Mouse (Mus musculus) CD8-positive naive resting alpha-beta T cell, adult 57 days (primary cell): ENCODE results near the gene Sec24a. TPM values are rescaled to one million over a fixed set of nuclear protein-coding genes. Genes with fewer than 3 reads are reported as not detected.

Source experiments
- total RNA-seq: library from RNA; stranded (reverse); gene quantifications from one replicate; pipeline ENCODE4 v1.2.4, GENCODE M21; 2023

Gene Sec24a
- 45.2 TPM for total RNA-seq

DNA sequence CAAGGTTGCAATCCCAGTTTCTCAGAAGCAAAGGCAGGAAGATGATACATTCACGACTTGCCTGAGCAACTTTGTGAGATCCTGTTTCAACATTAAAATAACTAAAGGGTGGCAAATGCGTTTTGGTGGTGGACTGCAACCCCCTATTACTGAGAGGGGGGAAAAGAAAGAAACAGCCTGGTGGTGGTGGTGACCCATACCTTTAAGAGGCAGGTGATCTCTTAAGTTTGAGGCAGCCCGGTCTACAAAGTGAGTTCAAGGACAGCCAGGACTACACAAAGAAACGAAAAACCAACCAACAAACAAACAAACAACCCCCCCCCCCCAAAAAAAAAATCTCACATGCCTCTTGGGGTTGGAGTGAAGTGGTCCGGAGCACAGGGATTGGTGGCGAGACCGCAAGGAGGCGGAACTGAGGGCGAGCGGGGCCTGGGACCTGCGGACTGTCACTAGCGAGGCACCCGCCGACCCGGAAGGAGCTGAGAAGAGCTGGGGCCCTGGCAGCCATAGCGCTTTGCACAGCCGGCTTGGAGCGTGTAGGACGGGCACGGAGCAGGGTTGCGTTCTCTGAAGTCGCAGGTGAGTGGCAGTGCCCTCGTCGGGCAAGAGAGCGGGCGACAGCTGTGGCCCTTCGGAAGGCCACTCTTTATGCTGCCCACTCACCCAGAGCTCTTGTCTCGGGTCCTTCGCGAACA is at the start of gene Sec24a, which contains the start of gene Sar1b:
TSS of gene Sec24a (minus strand) at position 422 of the 695 bp plus-strand sequence.
TSS of gene Sar1b (plus strand) at position 475 of the 695 bp plus-strand sequence.

DNA sequence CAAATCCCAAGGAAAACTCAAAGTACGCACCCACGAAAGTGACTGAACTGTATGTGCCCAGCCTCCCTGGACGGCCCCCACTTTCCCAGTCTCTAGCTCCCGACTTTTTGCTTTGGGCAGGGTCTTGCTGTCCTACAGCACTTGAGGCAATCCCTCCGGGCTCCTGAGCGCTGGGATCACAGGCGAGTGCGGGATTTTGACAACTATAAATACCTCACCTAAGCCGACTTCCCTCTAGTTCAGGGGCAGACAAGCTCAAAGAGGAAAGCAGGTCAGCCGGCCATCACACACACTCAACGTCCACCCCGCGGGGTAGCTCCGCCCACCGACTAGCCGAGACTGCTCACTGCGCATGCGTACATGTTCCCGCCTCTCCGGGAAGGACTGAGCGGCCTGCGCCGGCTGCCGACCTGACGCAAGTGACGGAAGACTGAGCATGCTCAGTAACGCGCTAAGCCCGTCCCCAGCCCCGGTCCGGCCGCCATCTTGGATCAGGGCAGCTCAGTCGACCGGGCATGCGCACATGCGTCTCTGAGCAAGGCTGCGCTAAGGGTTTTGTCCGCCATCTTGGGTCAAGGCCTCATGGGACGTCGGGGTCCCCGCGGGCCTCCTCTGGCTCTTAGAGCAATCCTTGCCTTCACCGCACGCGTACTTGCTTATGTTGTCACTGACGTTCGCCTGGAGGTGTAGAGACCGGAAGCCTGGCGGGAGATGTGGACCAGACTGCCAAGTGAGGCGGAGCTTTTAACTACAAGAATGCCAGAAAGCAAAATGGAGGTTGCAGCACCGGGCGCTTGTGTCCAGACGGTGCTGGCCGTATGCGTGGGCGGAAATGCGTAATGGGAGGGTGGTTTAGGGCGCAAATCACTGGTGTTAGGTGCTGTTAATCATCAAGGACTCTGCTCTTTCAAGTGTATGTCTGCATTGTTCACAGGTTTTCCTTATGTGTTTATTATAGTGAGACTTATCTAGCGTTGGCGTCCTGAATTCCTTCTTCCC is 74.8 kb downstream of the Sec24a start, which contains the start of gene 0610009B22Rik:
TSS of gene 0610009B22Rik (minus strand) at position 545 of the 999 bp plus-strand sequence.

GRCm38 (mm10) chr11:51650691-51651515 is 112.5 kb downstream of the Sec24a start, which contains the start of the genes N4bp3 and D930048N14Rik:
N4bp3 (minus strand) TSS chr11:51650842.
D930048N14Rik (plus strand) TSS chr11:51650954.

Other genes with a start within 250 kb of the Sec24a start
- gene Phykpl, start 178.9 kb downstream of the Sec24a start, total RNA-seq, result 10.3 TPM
- gene Hnrnpab, start 156.8 kb downstream of the Sec24a start, total RNA-seq, result 209 TPM
- gene Nhp2, start 143.9 kb downstream of the Sec24a start, total RNA-seq, result 42.6 TPM
- 81.8 TPM for gene Rmnd5b, start 127.7 kb downstream of the Sec24a start, total RNA-seq
- 11.4 TPM for gene N4bp3, start 112.8 kb downstream of the Sec24a start, total RNA-seq
- gene D930048N14Rik, start 112.7 kb downstream of the Sec24a start, total RNA-seq, result 1.9 TPM
- 4.5 TPM for gene 0610009B22Rik, start 74.8 kb downstream of the Sec24a start, total RNA-seq
- gene Sar1b, start 53 bp upstream of the Sec24a start, total RNA-seq, result 24.4 TPM
- 67.8 TPM for gene Jade2, start 94.0 kb upstream of the Sec24a start, total RNA-seq
- 43.7 TPM for gene Cdkn2aipnl, start 204.0 kb upstream of the Sec24a start, total RNA-seq
- 198 TPM for gene Ube2b, start 237.1 kb upstream of the Sec24a start, total RNA-seq
- 1.7 TPM for gene Cdkl3, start 240.6 kb upstream of the Sec24a start, total RNA-seq